In the genomic region with DNA sequence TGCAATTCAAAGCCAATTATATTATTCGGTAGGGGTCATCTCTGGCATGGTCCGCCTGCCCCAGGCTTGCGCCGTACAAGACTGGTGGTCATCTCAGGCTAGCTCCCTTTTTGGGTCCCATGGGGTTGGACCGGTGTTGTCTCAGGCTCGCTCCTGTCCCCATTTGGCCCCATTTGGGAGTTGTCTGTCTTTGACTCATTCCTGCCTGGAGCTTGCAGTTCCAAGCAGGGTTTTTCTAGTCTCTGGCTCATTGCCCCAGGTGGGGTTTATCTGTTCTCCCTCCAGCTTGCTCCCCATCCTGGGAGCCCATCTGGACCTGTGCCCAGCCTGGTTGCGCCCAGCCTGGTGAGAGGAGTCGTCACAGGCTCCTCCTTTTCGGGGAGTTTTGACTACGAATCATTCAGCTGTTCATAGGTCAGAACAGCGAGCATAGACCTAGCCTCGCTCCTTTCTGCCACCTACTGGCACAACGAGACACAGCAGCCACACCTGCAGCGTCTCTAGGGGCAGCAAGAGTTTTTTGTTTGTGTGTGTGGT, we compare ENCODE assay signal across 8 mouse cellular contexts. TPM values are rescaled to one million over a fixed set of nuclear protein-coding genes. Genes with fewer than 3 reads are reported as not detected.
DNase-seq lines count a peak whose midpoint lies in the region; ATAC-seq lines count a peak whose summit lies in the region.

No protein-coding gene starts in this region.

- 0 out of 2 replicates have a peak overlapping the region, but pooled peaks have one; percentile 12 for H3K4me3 ChIP-seq in hindbrain, embryonic 14.5 days (replicated peaks; ENCODE audit: low read length)

- 0 out of 2 replicates have a peak, but pooled peaks cover 3% of the 10 kb centered on the region for H3K4me1 ChIP-seq in hindbrain, embryonic 14.5 days (replicated peaks; ENCODE audit: control insufficient read depth, insufficient read depth, low read length)

- 29% methylated on average over 14 of the region's 14 CpGs for WGBS in hindbrain, embryonic 14.5 days

- peak; percentile 64 for DNase-seq in NIH3T3 (ENCODE audit: low read depth)
- DNase-seq in cerebellum, postnatal 14 days, result peak; percentile 93 to 95
- peak; percentile 57 to 68 for DNase-seq in frontal cortex, postnatal 25 days (ENCODE audit: low spot score in 2 of 2)
- peak; percentile 87 for DNase-seq in hindbrain, embryonic 14.5 days (ENCODE audit: low spot score)
- DNase-seq in layer of hippocampus, postnatal 36 days, result peak; percentile 74 to 75
- peak; percentile 65 for DNase-seq in lung, postnatal 25 days (ENCODE audit: low spot score)
- DNase-seq in retina, postnatal 1 day, result peak; percentile 85
- DNase-seq in urinary bladder, adult 18-20 months (ENCODE audit: low spot score in 2 of 2), result peak; percentile 58 to 69

- no peaks in the 10 kb centered on the region for H3K36me3 ChIP-seq in hindbrain, embryonic 14.5 days (replicated peaks; ENCODE audit: control insufficient read depth, insufficient read depth)

- no peaks in the 10 kb centered on the region for H3K27me3 ChIP-seq in hindbrain, embryonic 14.5 days (ENCODE audit: control insufficient read depth, insufficient read depth, low read length)

- no peak overlapping the region for H3K27ac ChIP-seq in hindbrain, embryonic 14.5 days

- ATAC-seq in hindbrain, embryonic 14.5 days (ENCODE audit: low FRiP score), result peak; percentile 82

- H3K4me2 ChIP-seq in hindbrain, embryonic 14.5 days (replicated peaks), result peak overlapping the region; percentile 51

- H3K9ac ChIP-seq in hindbrain, embryonic 14.5 days, result peak overlapping the region; percentile 28; the same call in 1 of the 2 replicates

- no peaks in the 10 kb centered on the region for H3K9me3 ChIP-seq in hindbrain, embryonic 14.5 days (ENCODE audit: control insufficient read depth, low read length)

RNA-seq across cellular contexts. Expression of gene Jph4, which starts 44.4 kb away (rescaled TPM):
- polyA plus RNA-seq in hindbrain, embryonic 14.5 days (2014; fragmentation: Nextera tagmentation; extraction: Ambion mirVana), result 35.4 and 42.7 TPM in 2 replicates
- 100 to 1,000 TPM; 447 to 471 TPM for total RNA-seq in layer of hippocampus, postnatal 36 days (2021)

RNA-seq across cellular contexts. Expression of gene Ap1g2, which starts 54.8 kb away (rescaled TPM):
- polyA plus RNA-seq in hindbrain, embryonic 14.5 days (2014; fragmentation: Nextera tagmentation; extraction: Ambion mirVana), result 6.3 and 8.6 TPM in 2 replicates
- 10 to 100 TPM; 17.4 to 19.2 TPM for total RNA-seq in layer of hippocampus, postnatal 36 days (2021)
